Mouse (Mus musculus) mouse embryonic stem cell (cell line): Measurements from ENCODE around the gene Thy1.

Experiments used
- in situ Hi-C, 2 experiments: fragments of 300-500 bp; cut with MboI; formaldehyde crosslinking; loops; 1 replicate in 1 of 2; 3 replicates in 1 of 2; pipeline ENCODE4 v1.14.3; 2019 to 2020; ENCODE audit warnings: low sequenced_read_pairs in 2 of 2, low pct_unique_long_range_greater_than_20kb in 1 of 2, mixed read lengths in 1 of 2; ENCODE audit not compliant: unreplicated experiment in 1 of 2

The Thy1 gene

GRCm38 (mm10) chr9:44076764-44077120 lies 33.6 kb downstream of the Thy1 start:
- in situ Hi-C loops = no loop called here

GRCm38 (mm10) chr9:44077266-44077910 lies 34.2 kb downstream of the Thy1 start:
- in situ Hi-C loops = no loop called here

GRCm38 (mm10) chr9:44078136-44078797 lies 35.1 kb downstream of the Thy1 start:
- in situ Hi-C loops = no loop called here

GRCm38 (mm10) chr9:44078955-44079756 lies 36.0 kb downstream of the Thy1 start:
- in situ Hi-C loops = no loop called here

GRCm38 (mm10) chr9:44079997-44080780 lies 37.0 kb downstream of the Thy1 start:
- in situ Hi-C loops = no loop called here

- in situ Hi-C loops = no loop called here
These were observed 37.8 kb downstream of the Thy1 start for GRCm38 (mm10) chr9:44080953-44081352.

GRCm38 (mm10) chr9:44081581-44081980 lies 38.4 kb downstream of the Thy1 start:
- in situ Hi-C loops = no loop called here

- in situ Hi-C loops = no loop called here
These were observed 39.1 kb downstream of the Thy1 start for GRCm38 (mm10) chr9:44082266-44082665.

- in situ Hi-C loops = no loop called here
These were observed 40.4 kb downstream of the Thy1 start for GRCm38 (mm10) chr9:44083392-44084121.

- in situ Hi-C loops = no loop called here
These were observed 41.1 kb downstream of the Thy1 start for GRCm38 (mm10) chr9:44084236-44084635.

GRCm38 (mm10) chr9:44084659-44085229 lies 41.6 kb downstream of the Thy1 start:
- in situ Hi-C loops = no loop called here

- in situ Hi-C loops = no loop called here
These were observed 42.1 kb downstream of the Thy1 start for GRCm38 (mm10) chr9:44085276-44085675.

GRCm38 (mm10) chr9:44085741-44086665 lies 42.8 kb downstream of the Thy1 start:
- in situ Hi-C loops = no loop called here

- in situ Hi-C loops = no loop called here
These were observed 43.8 kb downstream of the Thy1 start for GRCm38 (mm10) chr9:44086960-44087359.

- in situ Hi-C loops = no loop called here
These were observed 44.7 kb downstream of the Thy1 start for GRCm38 (mm10) chr9:44087761-44088455.

- in situ Hi-C loops = no loop called here
These were observed 45.9 kb downstream of the Thy1 start for GRCm38 (mm10) chr9:44088877-44089608.
